Mouse (Mus musculus) testis, adult 2 months (tissue): ENCODE data around the gene Rhobtb3.

Experiments used
- CTCF ChIP-seq: fragments of 200-500 bp; IDR thresholded peaks from 2 replicates; pipeline ENCODE4 v1.5.1; 2012; ENCODE audit warnings: low read depth, mild to moderate bottlenecking, inconsistent platforms, low read length, moderate library complexity; ENCODE audit not compliant: control insufficient read depth, insufficient read depth, insufficient replicate concordance
- POLR2A ChIP-seq: fragments of 200-500 bp; IDR thresholded peaks from 2 replicates; pipeline ENCODE4 v1.6.1; 2012; ENCODE audit warnings: low read depth, mild to moderate bottlenecking, inconsistent platforms, low read length, moderate library complexity; ENCODE audit not compliant: control insufficient read depth

GRCm38 (mm10) chr13:75823201-75823600 lies 120.5 kb downstream of the Rhobtb3 start:
- TF ChIP-seq CTCF (no peak), POLR2A (no peak)
